Mouse (Mus musculus): ENCODE data around the gene Atg16l2. TPM values are rescaled to one million over a fixed set of nuclear protein-coding genes. Genes with fewer than 3 reads are reported as not detected.

Gene Atg16l2
- polyA plus RNA-seq, 1 experiment from 2014 or later, result 5.2 TPM

DNA sequence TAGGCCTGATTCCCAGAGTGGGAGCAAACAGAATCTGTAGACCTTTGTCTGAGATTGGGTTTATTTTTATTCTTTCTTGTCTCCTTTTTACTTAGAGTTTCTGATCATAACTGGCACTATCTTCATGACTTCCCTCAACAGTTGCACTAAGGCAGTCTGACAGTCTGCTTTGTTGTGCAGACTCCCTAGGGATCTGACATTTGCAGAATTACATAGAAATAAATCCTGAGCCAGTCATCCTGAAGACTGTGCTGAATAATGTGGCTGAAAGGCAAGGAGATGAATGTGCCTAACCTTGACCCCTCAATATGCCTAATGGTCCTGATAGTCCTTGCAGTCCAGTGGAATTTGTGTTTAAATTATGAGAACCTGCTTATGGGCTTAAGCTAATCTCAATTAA lies 38.5 kb downstream of the Atg16l2 start:
- Histone ChIP-seq H3K9me3 (ENCODE audit: control insufficient read depth) (no peaks in the 10 kb centered on the region), H3K27me3 (replicated peaks; ENCODE audit: control insufficient read depth, insufficient read depth, low read length) (no peaks in the 10 kb centered on the region), H3K36me3 (ENCODE audit: control insufficient read depth, insufficient read depth) (peaks cover 25% of the 10 kb centered on the region), H3K4me1 (replicated peaks; ENCODE audit: control insufficient read depth, insufficient read depth, low read length) (no peaks in the 10 kb centered on the region), H3K9ac (ENCODE audit: low read depth, low read length) (no peak overlapping the region), H3K27ac (ENCODE audit: low read depth, low read length) (no peak overlapping the region), H3K4me2 (replicated peaks; ENCODE audit: low read depth) (no peak overlapping the region), H3K4me3 (ENCODE audit: low read depth, low read length) (no peak overlapping the region)
- TF ChIP-seq CTCF (IDR thresholded peaks at IDR 0.05; ENCODE audit: low read depth), result no peak
- ATAC-seq, result no peak

DNA sequence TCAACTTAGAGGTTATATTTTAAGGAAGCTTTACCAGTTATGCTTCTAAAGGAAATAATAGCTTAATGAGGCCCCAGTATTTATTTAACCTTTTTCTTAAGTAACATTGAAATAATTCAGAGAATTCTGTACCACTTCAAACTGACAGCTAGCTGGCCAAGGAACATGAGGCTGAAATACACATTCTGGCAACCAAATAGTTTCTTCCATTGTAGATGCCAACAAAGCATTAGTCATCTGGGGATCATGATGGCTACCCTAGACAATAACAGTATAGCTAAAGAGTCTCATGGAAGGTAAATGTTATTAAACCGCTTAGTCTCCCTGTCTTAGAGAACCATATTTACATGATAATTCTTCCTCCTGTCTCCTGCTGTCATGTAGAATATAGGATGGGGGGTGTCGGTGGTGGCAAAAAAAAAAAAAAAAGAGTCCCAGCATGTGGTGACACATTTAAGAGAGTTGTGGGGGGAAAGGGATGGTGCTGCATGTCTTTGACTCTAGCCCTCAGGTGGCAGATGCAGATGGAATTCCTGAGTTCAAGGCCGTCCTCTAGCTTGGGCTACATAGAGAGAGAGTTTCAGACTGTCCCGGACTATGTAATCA lies 40.0 kb downstream of the Atg16l2 start:
- no peak overlapping the region for H3K27ac ChIP-seq (ENCODE audit: low read depth, low read length)
- H3K4me3 ChIP-seq (ENCODE audit: low read depth, low read length), result no peak overlapping the region
- no peak for ATAC-seq
- no peak overlapping the region for H3K4me2 ChIP-seq (replicated peaks; ENCODE audit: low read depth)
- no peak overlapping the region for H3K9ac ChIP-seq (ENCODE audit: low read depth, low read length)
- H3K9me3 ChIP-seq (ENCODE audit: control insufficient read depth), result no peaks in the 10 kb centered on the region
- TF ChIP-seq CTCF (IDR thresholded peaks at IDR 0.05; ENCODE audit: low read depth), result no peak
- H3K36me3 ChIP-seq (ENCODE audit: control insufficient read depth, insufficient read depth), result peaks cover 20% of the 10 kb centered on the region
- H3K4me1 ChIP-seq (replicated peaks; ENCODE audit: control insufficient read depth, insufficient read depth, low read length), result no peaks in the 10 kb centered on the region
- no peaks in the 10 kb centered on the region for H3K27me3 ChIP-seq (replicated peaks; ENCODE audit: control insufficient read depth, insufficient read depth, low read length)
- WGBS, result 82% methylated on average over 4 of the region's 4 CpGs

DNA sequence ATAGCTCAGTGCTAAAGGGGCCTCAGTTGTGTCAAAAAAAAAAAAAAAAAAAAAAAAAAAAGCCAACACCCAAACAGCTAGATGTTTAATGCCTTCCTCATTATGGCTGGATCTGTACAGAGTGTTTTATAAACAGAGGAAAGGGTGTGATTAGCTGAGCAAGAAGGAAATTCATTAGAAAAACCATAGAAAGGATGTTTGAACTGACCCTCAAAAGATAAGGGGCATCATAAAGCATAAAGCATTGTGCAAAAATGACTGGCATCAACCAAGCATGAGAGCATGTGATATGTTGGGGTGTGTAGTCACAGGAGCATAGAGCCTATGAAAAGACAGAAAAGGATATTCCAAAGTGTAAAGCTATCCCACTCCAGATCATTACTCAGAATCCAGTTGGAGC lies 43.6 kb downstream of the Atg16l2 start:
- Histone ChIP-seq H3K4me2 (replicated peaks; ENCODE audit: low read depth) (no peak overlapping the region), H3K27me3 (replicated peaks; ENCODE audit: control insufficient read depth, insufficient read depth, low read length) (no peaks in the 10 kb centered on the region), H3K27ac (ENCODE audit: low read depth, low read length) (no peak overlapping the region; the same call in 1 of the 2 replicates), H3K36me3 (ENCODE audit: control insufficient read depth, insufficient read depth) (peaks cover 30% of the 10 kb centered on the region), H3K9me3 (ENCODE audit: control insufficient read depth) (no peaks in the 10 kb centered on the region), H3K9ac (ENCODE audit: low read depth, low read length) (no peak overlapping the region), H3K4me3 (ENCODE audit: low read depth, low read length) (no peak overlapping the region), H3K4me1 (replicated peaks; ENCODE audit: control insufficient read depth, insufficient read depth, low read length) (no peaks in the 10 kb centered on the region)
- ATAC-seq, result peak; percentile 84
- no peak for TF ChIP-seq CTCF (IDR thresholded peaks at IDR 0.05; ENCODE audit: low read depth)

DNA sequence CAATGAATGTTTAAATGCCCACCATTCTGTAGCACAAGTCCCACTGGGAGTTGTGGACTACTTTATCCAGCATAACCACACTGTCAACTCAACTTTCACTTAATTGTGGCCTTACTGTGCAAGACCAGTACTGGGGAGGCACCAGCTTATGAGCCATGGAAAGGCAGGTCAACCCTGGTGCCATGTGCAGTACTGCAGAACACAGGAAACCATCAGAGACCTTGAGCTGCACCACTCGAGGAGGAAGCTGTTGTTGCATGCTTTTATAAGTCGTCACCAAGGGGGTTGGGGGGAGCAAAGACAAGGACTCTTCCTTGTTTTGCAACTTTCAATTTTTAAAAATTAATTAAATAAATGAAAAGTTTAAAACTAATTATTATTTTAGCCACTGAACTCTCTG lies 49.0 kb downstream of the Atg16l2 start:
- no peak overlapping the region for H3K4me3 ChIP-seq (ENCODE audit: low read depth, low read length)
- H3K27ac ChIP-seq (ENCODE audit: low read depth, low read length), result no peak overlapping the region
- peaks cover 20% of the 10 kb centered on the region for H3K36me3 ChIP-seq (ENCODE audit: control insufficient read depth, insufficient read depth)
- ATAC-seq, result no peak
- no peak for TF ChIP-seq CTCF (IDR thresholded peaks at IDR 0.05; ENCODE audit: low read depth)
- WGBS, result 68% methylated on average over 2 of the region's 2 CpGs
- H3K9ac ChIP-seq (ENCODE audit: low read depth, low read length), result no peak overlapping the region
- no peaks in the 10 kb centered on the region for H3K9me3 ChIP-seq (ENCODE audit: control insufficient read depth)
- no peaks in the 10 kb centered on the region for H3K27me3 ChIP-seq (replicated peaks; ENCODE audit: control insufficient read depth, insufficient read depth, low read length)
- 0 out of 2 replicates have a peak, but pooled peaks cover 3% of the 10 kb centered on the region for H3K4me1 ChIP-seq (replicated peaks; ENCODE audit: control insufficient read depth, insufficient read depth, low read length)
- H3K4me2 ChIP-seq (replicated peaks; ENCODE audit: low read depth), result no peak overlapping the region

DNA sequence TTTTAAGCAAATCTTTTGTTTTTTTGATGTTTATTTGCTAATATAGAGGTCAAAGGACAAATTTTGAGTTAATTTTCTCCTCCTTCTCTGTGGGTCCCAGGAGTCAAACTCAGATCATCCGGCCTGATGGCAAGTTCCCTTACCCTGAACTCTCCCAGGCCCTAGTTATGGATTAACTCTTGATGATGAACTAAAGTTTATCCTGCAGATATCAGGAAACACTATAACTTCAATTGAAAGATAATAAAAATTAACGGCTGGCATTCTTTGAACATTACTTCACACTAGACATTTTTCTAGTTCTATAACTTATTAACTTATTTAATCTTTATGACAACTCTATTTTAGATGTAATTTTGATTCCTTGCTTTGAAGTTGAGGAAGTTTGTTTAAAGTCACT lies 52.9 kb downstream of the Atg16l2 start:
- Histone ChIP-seq H3K4me3 (ENCODE audit: low read depth, low read length) (no peak overlapping the region), H3K36me3 (ENCODE audit: control insufficient read depth, insufficient read depth) (peaks cover 15% of the 10 kb centered on the region), H3K9ac (ENCODE audit: low read depth, low read length) (no peak overlapping the region), H3K4me1 (replicated peaks; ENCODE audit: control insufficient read depth, insufficient read depth, low read length) (0 out of 2 replicates have a peak, but pooled peaks cover 3% of the 10 kb centered on the region), H3K27ac (ENCODE audit: low read depth, low read length) (no peak overlapping the region), H3K9me3 (ENCODE audit: control insufficient read depth) (no peaks in the 10 kb centered on the region), H3K4me2 (replicated peaks; ENCODE audit: low read depth) (no peak overlapping the region), H3K27me3 (replicated peaks; ENCODE audit: control insufficient read depth, insufficient read depth, low read length) (no peaks in the 10 kb centered on the region)
- WGBS, result 28% methylated on average over 2 of the region's 2 CpGs
- peak; percentile 64 for ATAC-seq
- no peak for TF ChIP-seq CTCF (IDR thresholded peaks at IDR 0.05; ENCODE audit: low read depth)

DNA sequence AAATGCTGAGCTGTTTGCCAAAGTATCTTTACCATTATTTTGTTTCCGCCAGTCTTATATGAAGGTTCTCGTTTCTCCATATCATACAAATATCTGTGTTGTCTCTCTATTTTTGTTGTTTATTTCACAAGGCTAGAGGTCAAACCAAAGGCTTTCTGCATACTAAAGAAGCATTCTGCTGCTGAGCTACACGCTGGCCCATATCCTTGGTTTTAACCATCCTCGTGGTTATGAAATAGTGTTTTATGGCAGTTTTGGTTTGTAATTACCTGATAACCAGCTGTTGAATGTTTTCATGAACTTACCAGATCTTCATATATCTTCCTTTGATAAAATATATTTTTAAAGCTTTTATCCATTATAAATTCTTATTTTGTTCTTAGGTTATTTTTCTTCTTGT lies 53.3 kb downstream of the Atg16l2 start:
- Histone ChIP-seq H3K36me3 (ENCODE audit: control insufficient read depth, insufficient read depth) (peaks cover 14% of the 10 kb centered on the region), H3K9me3 (ENCODE audit: control insufficient read depth) (no peaks in the 10 kb centered on the region), H3K4me1 (replicated peaks; ENCODE audit: control insufficient read depth, insufficient read depth, low read length) (0 out of 2 replicates have a peak, but pooled peaks cover 3% of the 10 kb centered on the region), H3K27me3 (replicated peaks; ENCODE audit: control insufficient read depth, insufficient read depth, low read length) (no peaks in the 10 kb centered on the region), H3K4me2 (replicated peaks; ENCODE audit: low read depth) (no peak overlapping the region), H3K4me3 (ENCODE audit: low read depth, low read length) (no peak overlapping the region), H3K27ac (ENCODE audit: low read depth, low read length) (no peak overlapping the region), H3K9ac (ENCODE audit: low read depth, low read length) (no peak overlapping the region)
- 55% methylated on average over 4 of the region's 4 CpGs for WGBS
- TF ChIP-seq CTCF (IDR thresholded peaks at IDR 0.05; ENCODE audit: low read depth), result no peak
- ATAC-seq, result peak; percentile 70
